Mouse (Mus musculus) embryonic fibroblast, embryonic 13.5 days (primary cell): Measurements from ENCODE around the gene Ankfy1. TPM values are rescaled to one million over a fixed set of nuclear protein-coding genes. Genes with fewer than 3 reads are reported as not detected.

Source experiments
- H3K27ac ChIP-seq: 2 replicates; pipeline ENCODE4 v1.5.1; 2012; ENCODE audit warnings: low read length, control low read depth, inconsistent platforms; ENCODE audit not compliant: insufficient read depth
- H3K4me1 ChIP-seq: 2 replicates; pipeline ENCODE4 v1.6.1; 2011; ENCODE audit warnings: low read length; ENCODE audit not compliant: control insufficient read depth, insufficient read depth
- H3K4me3 ChIP-seq: 2 replicates; pipeline ENCODE4 v1.5.1; 2011; ENCODE audit warnings: mild to moderate bottlenecking, control low read depth, low read length; ENCODE audit not compliant: insufficient read depth
- CTCF ChIP-seq: IDR thresholded peaks from 2 replicates; pipeline ENCODE4 v1.5.1; 2011; ENCODE audit warnings: mild to moderate bottlenecking, control low read depth, low read length, moderate library complexity, borderline replicate concordance; ENCODE audit not compliant: insufficient read depth
- POLR2A ChIP-seq: IDR thresholded peaks from 2 replicates; pipeline ENCODE4 v1.6.1; 2011; ENCODE audit warnings: low read depth, mild to moderate bottlenecking, control low read depth, low read length, moderate library complexity
- polyA plus RNA-seq: library from polyadenylated mRNA; stranded (reverse); fragments of >200 nt; gene quantifications from 2 replicates; pipeline ENCODE4 v1.2.4, GENCODE M21; 2011; ENCODE audit warnings: low read depth; ENCODE audit not compliant: missing spikeins, insufficient read length

Ankfy1 gene
- polyA plus RNA-seq, result 61.5 and 62.2 TPM in 2 replicates

GRCm38 (mm10) chr11:72689551-72690510 lies at the start of gene Ankfy1:
TSS of gene Ankfy1 (plus strand) at chr11:72690006.
- peak within 1 kb of the TSS; percentile 68 for H3K27ac ChIP-seq
- TF ChIP-seq CTCF, result no peak
- TF ChIP-seq POLR2A, result peak; percentile 92

GRCm38 (mm10) chr11:72642730-72643129 lies 47.1 kb upstream of the Ankfy1 start:
- no peak overlapping the region for H3K27ac ChIP-seq
- no peaks in the 10 kb centered on the region for H3K4me1 ChIP-seq
- H3K4me3 ChIP-seq, result no peak overlapping the region
- TF ChIP-seq CTCF (no peak), POLR2A (no peak)

More at GRCm38 (mm10) chr11:72689551-72690510, at the start of gene Ankfy1:
- H3K4me1 ChIP-seq, result peaks cover 7% of the 10 kb centered on the region
- H3K4me3 ChIP-seq, result peak within 1 kb of the TSS; percentile 94

GRCm38 (mm10) chr11:72645386-72645785 lies 44.4 kb upstream of the Ankfy1 start:
- no peak overlapping the region for H3K4me3 ChIP-seq
- TF ChIP-seq POLR2A (no peak), CTCF (no peak)
- H3K4me1 ChIP-seq, result no peaks in the 10 kb centered on the region
- H3K27ac ChIP-seq, result no peak overlapping the region

GRCm38 (mm10) chr11:72650347-72650746 lies 39.5 kb upstream of the Ankfy1 start:
- no peak for TF ChIP-seq POLR2A
- no peak for TF ChIP-seq CTCF
- no peak overlapping the region for H3K4me3 ChIP-seq
- H3K27ac ChIP-seq, result no peak overlapping the region
- no peaks in the 10 kb centered on the region for H3K4me1 ChIP-seq

GRCm38 (mm10) chr11:72659918-72660317 lies 29.9 kb upstream of the Ankfy1 start:
- Histone ChIP-seq H3K4me1 (no peaks in the 10 kb centered on the region), H3K27ac (no peak overlapping the region), H3K4me3 (no peak overlapping the region)
- TF ChIP-seq CTCF (no peak), POLR2A (no peak)

GRCm38 (mm10) chr11:72660359-72660758 lies 29.4 kb upstream of the Ankfy1 start:
- Histone ChIP-seq H3K4me1 (no peaks in the 10 kb centered on the region), H3K27ac (no peak overlapping the region), H3K4me3 (no peak overlapping the region)
- TF ChIP-seq POLR2A, result no peak
- TF ChIP-seq CTCF, result no peak

- H3K4me3 ChIP-seq, result no peak overlapping the region
- TF ChIP-seq CTCF, result no peak
- no peak for TF ChIP-seq POLR2A
- H3K4me1 ChIP-seq, result no peaks in the 10 kb centered on the region
- H3K27ac ChIP-seq, result no peak overlapping the region
Measured at GRCm38 (mm10) chr11:72664641-72665040, 25.2 kb upstream of the Ankfy1 start.

- Histone ChIP-seq H3K27ac (no peak overlapping the region), H3K4me1 (no peaks in the 10 kb centered on the region), H3K4me3 (no peak overlapping the region)
- TF ChIP-seq CTCF (no peak), POLR2A (no peak)
Measured at GRCm38 (mm10) chr11:72670634-72671033, 19.2 kb upstream of the Ankfy1 start.

GRCm38 (mm10) chr11:72671294-72671988 lies 18.4 kb upstream of the Ankfy1 start:
- no peak for TF ChIP-seq CTCF
- TF ChIP-seq POLR2A, result no peak
- no peak overlapping the region for H3K4me3 ChIP-seq
- no peaks in the 10 kb centered on the region for H3K4me1 ChIP-seq
- no peak overlapping the region for H3K27ac ChIP-seq
